Mouse (Mus musculus) hindbrain, embryonic 12.5 days (tissue): ENCODE results near the gene Tnrc18. TPM values are rescaled to one million over a fixed set of nuclear protein-coding genes. Genes with fewer than 3 reads are reported as not detected.

ENCODE experiments used
- ATAC-seq: fragments of 200-750 bp; cut with Nextera tagmentation; 2 replicates; pipeline ENCODE4 v1.8.0; 2017; ENCODE audit warnings: moderate TSS enrichment; ENCODE audit not compliant: low FRiP score
- H3K27ac ChIP-seq: fragments of 300-500 bp; sonication (generic); 2 replicates; pipeline ENCODE4 v1.5.1; 2016; ENCODE audit warnings: mild to moderate bottlenecking
- H3K27me3 ChIP-seq: fragments of 300-500 bp; sonication (generic); 2 replicates; pipeline ENCODE4 v1.6.1; 2016; ENCODE audit warnings: mild to moderate bottlenecking
- H3K36me3 ChIP-seq: fragments of 300-500 bp; sonication (generic); 2 replicates; pipeline ENCODE4 v1.6.1; 2016; ENCODE audit warnings: mild to moderate bottlenecking
- H3K4me1 ChIP-seq: fragments of 300-500 bp; sonication (generic); 2 replicates; pipeline ENCODE4 v1.6.1; 2016
- H3K4me2 ChIP-seq: fragments of 300-500 bp; sonication (generic); replicated peaks from 2 replicates; pipeline ENCODE4 v1.6.1; 2016; ENCODE audit warnings: mild to moderate bottlenecking
- H3K4me3 ChIP-seq: fragments of 300-500 bp; sonication (generic); 2 replicates; pipeline ENCODE4 v1.5.1; 2016; ENCODE audit warnings: mild to moderate bottlenecking
- H3K9ac ChIP-seq: fragments of 300-500 bp; sonication (generic); 2 replicates; pipeline ENCODE4 v1.6.1; 2016; ENCODE audit warnings: mild to moderate bottlenecking, moderate library complexity
- H3K9me3 ChIP-seq: fragments of 300-500 bp; sonication (generic); replicated peaks from 2 replicates; pipeline ENCODE4 v1.6.1; 2016; ENCODE audit warnings: mild to moderate bottlenecking
- WGBS: fragments of 180-500 bp; shearing (Covaris S2); methylation state at CpG from one replicate; pipeline ENCODE4 v1.1.7; 2016; 5-methylcytosine and 5-hydroxymethylcytosine counted together
- polyA plus RNA-seq: library from polyadenylated mRNA; unstranded; fragments of >200 nt; fragmentation: Nextera tagmentation; extraction: Ambion mirVana; gene quantifications from 2 replicates; pipeline ENCODE4 v1.2.1, GENCODE M21; 2016

The Tnrc18 gene
- polyA plus RNA-seq, 1 experiment from 2014 or later = 72.8 TPM

- 75% methylated on average over 21 of the region's 21 CpGs for WGBS
- Histone ChIP-seq H3K9me3 (no peaks in the 10 kb centered on the region), H3K27ac (peak overlapping the region; percentile 77), H3K36me3 (peaks cover 99% of the 10 kb centered on the region), H3K27me3 (no peaks in the 10 kb centered on the region), H3K4me2 (no peak overlapping the region), H3K4me3 (no peak overlapping the region), H3K4me1 (peaks cover 8% of the 10 kb centered on the region; the same call in 1 of the 2 replicates), H3K9ac (no peak overlapping the region)
- ATAC-seq = 0 out of 2 replicates have a peak, but pooled peaks have one; percentile 17
Measured at GRCm38 (mm10) chr5:142762082-142762807, 55.2 kb downstream of the Tnrc18 start.

DNA sequence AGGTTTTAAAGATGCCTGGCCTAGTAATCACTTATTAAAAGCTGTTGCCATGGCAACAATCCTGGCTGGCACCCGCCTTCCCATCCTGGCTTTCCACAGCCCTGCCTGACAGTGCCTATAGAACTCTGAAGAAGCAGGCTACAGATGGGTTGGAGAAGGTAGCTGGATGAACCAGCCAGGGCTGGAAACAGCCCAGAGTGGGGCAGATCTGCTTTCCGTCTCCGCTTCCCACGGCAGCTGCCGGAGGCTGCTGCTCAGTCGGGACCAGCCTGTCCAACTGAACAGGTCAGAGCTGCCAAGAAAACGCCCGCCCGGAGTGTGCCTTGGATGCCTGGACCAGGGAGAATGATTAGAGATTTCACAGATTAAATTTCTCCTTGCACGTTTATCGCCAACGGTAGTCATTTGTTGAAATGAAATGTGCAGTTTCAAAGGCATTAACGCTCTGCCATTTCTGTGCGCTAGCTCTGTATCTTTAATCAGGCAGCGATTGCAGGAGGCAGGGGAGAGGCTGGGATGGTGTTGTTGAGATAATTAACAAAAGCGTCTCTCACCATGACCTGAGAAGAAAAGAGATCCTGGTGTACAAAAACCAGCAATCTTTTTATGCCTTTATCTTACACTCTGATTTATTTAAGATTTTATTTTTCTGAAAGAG lies 56.0 kb downstream of the Tnrc18 start:
- no peak overlapping the region for H3K9ac ChIP-seq
- WGBS = 77% methylated on average over 16 of the region's 16 CpGs
- ATAC-seq = 0 out of 2 replicates have a peak, but pooled peaks have one; percentile 32
- peaks cover 99% of the 10 kb centered on the region for H3K36me3 ChIP-seq
- H3K9me3 ChIP-seq = no peaks in the 10 kb centered on the region
- H3K27ac ChIP-seq = peak overlapping the region; percentile 77
- H3K4me2 ChIP-seq = no peak overlapping the region
- H3K4me3 ChIP-seq = no peak overlapping the region
- H3K4me1 ChIP-seq = peaks cover 8% of the 10 kb centered on the region; the same call in 1 of the 2 replicates
- no peaks in the 10 kb centered on the region for H3K27me3 ChIP-seq

DNA sequence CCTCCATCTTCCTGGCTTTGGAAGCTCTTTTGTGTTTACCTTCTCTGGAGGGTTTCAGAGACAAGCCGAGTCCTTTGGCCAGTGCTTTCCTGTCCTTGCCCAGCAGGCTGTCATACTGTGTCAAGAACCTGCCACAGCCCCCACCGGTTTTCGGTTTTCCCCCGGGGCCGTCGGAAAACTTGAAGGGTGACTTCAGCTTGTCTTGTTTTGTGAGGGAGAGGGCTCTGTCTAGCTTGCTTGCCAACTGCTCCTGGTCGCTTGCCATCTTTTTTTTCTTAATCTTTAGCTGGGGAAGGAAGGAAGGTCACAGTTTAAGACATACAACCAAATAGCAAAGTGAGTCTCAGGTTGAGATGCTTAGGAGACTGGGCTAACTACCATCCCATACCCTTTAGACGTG lies 57.7 kb downstream of the Tnrc18 start:
- Histone ChIP-seq H3K4me3 (no peak overlapping the region), H3K27ac (no peak overlapping the region), H3K27me3 (no peaks in the 10 kb centered on the region), H3K4me2 (no peak overlapping the region), H3K4me1 (peaks cover 8% of the 10 kb centered on the region; the same call in 1 of the 2 replicates), H3K9ac (no peak overlapping the region), H3K36me3 (peaks cover 99% of the 10 kb centered on the region), H3K9me3 (no peaks in the 10 kb centered on the region)
- ATAC-seq = no peak
- WGBS = 94% methylated on average over 8 of the region's 8 CpGs

DNA sequence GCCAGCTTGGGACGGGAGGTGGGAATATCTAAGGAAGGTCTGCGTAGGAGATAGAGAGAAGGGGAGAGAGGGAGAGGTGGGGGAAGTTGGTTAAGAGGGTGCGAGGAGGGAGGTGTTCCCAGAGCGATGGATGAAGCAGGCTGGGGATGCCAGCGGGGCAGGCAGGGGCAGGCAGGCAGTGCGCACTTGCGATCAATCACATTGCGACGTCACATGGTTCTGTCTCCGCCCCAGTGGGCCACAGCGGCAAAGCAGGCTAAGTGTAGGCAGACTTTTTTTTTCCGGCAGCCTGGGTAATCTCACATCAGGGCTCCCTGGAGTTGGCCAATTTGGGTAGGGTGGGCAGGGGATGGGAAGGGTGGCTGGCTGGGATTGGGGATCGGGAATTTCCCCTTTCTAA lies 65.2 kb downstream of the Tnrc18 start:
- no peak overlapping the region for H3K4me2 ChIP-seq
- H3K36me3 ChIP-seq = peaks cover 95% of the 10 kb centered on the region
- H3K4me3 ChIP-seq = no peak overlapping the region
- no peak overlapping the region; the same call in 1 of the 2 replicates for H3K27ac ChIP-seq
- H3K4me1 ChIP-seq = 0 out of 2 replicates have a peak, but pooled peaks cover 5% of the 10 kb centered on the region
- 0 out of 2 replicates have a peak, but pooled peaks have one; percentile 21 for ATAC-seq
- no peak overlapping the region for H3K9ac ChIP-seq
- H3K27me3 ChIP-seq = no peaks in the 10 kb centered on the region
- WGBS = 48% methylated on average over 13 of the region's 13 CpGs
- no peaks in the 10 kb centered on the region for H3K9me3 ChIP-seq

DNA sequence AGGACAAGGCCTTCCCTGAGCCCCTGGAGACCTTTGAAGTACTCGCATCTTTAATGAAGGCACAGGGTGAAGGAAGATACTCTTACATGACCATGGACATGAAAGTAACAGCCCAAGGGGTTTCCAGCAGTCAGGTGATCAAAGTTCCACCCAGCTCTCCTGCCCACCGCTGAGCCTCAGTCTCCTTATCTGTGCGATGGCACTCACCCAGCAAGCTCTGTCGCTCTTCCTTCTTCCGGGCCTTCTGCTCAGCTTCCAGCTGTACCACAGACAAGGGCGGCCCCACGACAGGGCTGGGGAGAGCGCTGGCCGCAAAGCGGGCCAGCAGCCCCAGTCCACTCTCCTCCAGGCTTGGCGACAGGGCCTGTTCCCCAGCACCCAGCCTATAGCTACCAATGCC lies 67.3 kb downstream of the Tnrc18 start:
- Histone ChIP-seq H3K4me1 (0 out of 2 replicates have a peak, but pooled peaks cover 5% of the 10 kb centered on the region), H3K27me3 (no peaks in the 10 kb centered on the region), H3K4me2 (no peak overlapping the region), H3K9ac (no peak overlapping the region), H3K27ac (no peak overlapping the region), H3K36me3 (peaks cover 88% of the 10 kb centered on the region), H3K4me3 (no peak overlapping the region), H3K9me3 (no peaks in the 10 kb centered on the region)
- 89% methylated on average over 11 of the region's 11 CpGs for WGBS
- ATAC-seq = no peak

- Histone ChIP-seq H3K4me1 (0 out of 2 replicates have a peak, but pooled peaks cover 2% of the 10 kb centered on the region), H3K4me3 (no peak overlapping the region), H3K27me3 (no peaks in the 10 kb centered on the region), H3K4me2 (no peak overlapping the region), H3K27ac (no peak overlapping the region), H3K9ac (no peak overlapping the region), H3K9me3 (no peaks in the 10 kb centered on the region), H3K36me3 (peaks cover 89% of the 10 kb centered on the region)
- WGBS = 76% methylated on average over 12 of the region's 12 CpGs
- ATAC-seq = no peak
Measured at GRCm38 (mm10) chr5:142747026-142747629, 70.3 kb downstream of the Tnrc18 start.

GRCm38 (mm10) chr5:142739941-142740340 lies 77.5 kb downstream of the Tnrc18 start:
- H3K27me3 ChIP-seq = no peaks in the 10 kb centered on the region
- H3K9me3 ChIP-seq = no peaks in the 10 kb centered on the region
- no peak overlapping the region for H3K4me2 ChIP-seq
- no peak overlapping the region for H3K27ac ChIP-seq
- no peak for ATAC-seq
- H3K9ac ChIP-seq = 0 out of 2 replicates have a peak overlapping the region, but pooled peaks have one; percentile 6
- WGBS = 83% methylated on average over 8 of the region's 8 CpGs
- H3K4me1 ChIP-seq = no peaks in the 10 kb centered on the region
- H3K4me3 ChIP-seq = no peak overlapping the region
- peaks cover 97% of the 10 kb centered on the region for H3K36me3 ChIP-seq

DNA sequence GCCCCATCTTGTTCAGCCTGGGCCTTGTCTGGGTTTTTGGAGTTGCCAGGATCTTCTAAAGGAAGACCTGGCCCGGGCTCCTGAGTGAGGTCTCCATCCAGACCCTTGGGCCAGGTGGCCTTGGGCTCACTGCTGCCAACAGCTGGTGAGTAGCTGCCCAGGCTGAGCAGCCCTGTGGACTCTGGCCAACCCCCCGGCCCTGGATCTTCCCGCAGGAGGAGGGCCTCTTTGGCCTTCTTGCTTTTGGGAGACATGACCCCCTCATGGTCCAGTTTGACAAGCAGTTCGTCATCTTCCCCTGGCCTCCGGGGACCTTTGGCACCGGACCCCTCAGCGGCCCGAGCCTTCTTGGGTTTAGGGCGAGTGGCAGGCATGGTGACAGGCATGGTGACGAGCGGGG lies 85.5 kb downstream of the Tnrc18 start:
- Histone ChIP-seq H3K27ac (no peak overlapping the region), H3K9ac (no peak overlapping the region), H3K36me3 (peaks cover 97% of the 10 kb centered on the region), H3K27me3 (no peaks in the 10 kb centered on the region), H3K9me3 (no peaks in the 10 kb centered on the region), H3K4me2 (no peak overlapping the region), H3K4me1 (no peaks in the 10 kb centered on the region), H3K4me3 (no peak overlapping the region)
- ATAC-seq = no peak
- 88% methylated on average over 11 of the region's 11 CpGs for WGBS

DNA sequence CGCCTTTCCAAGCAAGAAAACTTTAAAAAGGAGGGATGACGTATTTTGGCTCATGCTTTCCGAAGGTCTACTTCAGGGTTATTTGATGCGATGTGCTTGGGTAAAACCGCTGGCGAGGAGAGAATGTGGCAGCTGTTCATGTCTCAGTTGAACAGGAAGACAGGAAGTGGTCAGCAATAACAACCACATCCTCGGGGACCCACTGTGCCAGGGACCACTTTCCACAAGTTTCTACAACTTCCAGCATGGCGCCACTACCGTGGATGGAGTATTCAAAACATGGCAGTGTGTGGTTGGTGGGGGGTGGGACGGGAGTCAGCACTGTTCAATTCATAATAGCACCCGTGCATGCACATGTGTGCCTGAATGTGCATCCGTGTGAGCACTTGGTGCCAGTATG lies 87.2 kb downstream of the Tnrc18 start:
- Histone ChIP-seq H3K4me3 (no peak overlapping the region), H3K9ac (no peak overlapping the region), H3K9me3 (no peaks in the 10 kb centered on the region), H3K27me3 (no peaks in the 10 kb centered on the region), H3K36me3 (peaks cover 97% of the 10 kb centered on the region), H3K4me1 (no peaks in the 10 kb centered on the region), H3K27ac (no peak overlapping the region), H3K4me2 (no peak overlapping the region)
- 96% methylated on average over 12 of the region's 12 CpGs for WGBS
- no peak for ATAC-seq

DNA sequence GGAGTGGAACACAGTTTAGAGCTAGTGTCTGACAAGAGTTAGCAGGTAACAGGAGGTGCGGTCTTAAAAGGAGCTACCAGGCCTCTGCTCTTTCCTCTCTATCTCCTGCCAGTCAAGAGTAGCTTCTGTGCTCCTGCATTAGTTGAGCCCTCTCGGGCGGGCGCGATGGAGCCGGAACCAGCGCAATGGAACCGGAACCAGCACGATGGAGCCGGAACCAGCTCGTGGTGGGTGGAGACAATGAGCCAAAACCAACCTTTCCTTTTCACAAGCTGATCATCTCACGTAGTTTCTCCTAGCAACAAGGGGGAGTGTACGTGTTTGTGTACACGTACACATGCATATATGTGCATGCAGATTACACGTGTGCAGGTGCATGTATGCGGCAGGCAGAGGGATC lies 89.2 kb downstream of the Tnrc18 start:
- H3K36me3 ChIP-seq = peaks cover 83% of the 10 kb centered on the region
- H3K4me2 ChIP-seq = no peak overlapping the region
- no peak overlapping the region for H3K4me3 ChIP-seq
- no peaks in the 10 kb centered on the region for H3K27me3 ChIP-seq
- WGBS = 96% methylated on average over 16 of the region's 16 CpGs
- no peak overlapping the region for H3K9ac ChIP-seq
- ATAC-seq = no peak
- H3K4me1 ChIP-seq = peaks cover 2% of the 10 kb centered on the region; the same call in 1 of the 2 replicates
- no peak overlapping the region for H3K27ac ChIP-seq
- H3K9me3 ChIP-seq = no peaks in the 10 kb centered on the region

GRCm38 (mm10) chr5:142726748-142727147 lies 90.7 kb downstream of the Tnrc18 start:
- Histone ChIP-seq H3K4me2 (no peak overlapping the region), H3K4me1 (peaks cover 2% of the 10 kb centered on the region; the same call in 1 of the 2 replicates), H3K36me3 (peaks cover 74% of the 10 kb centered on the region), H3K9me3 (no peaks in the 10 kb centered on the region), H3K27ac (no peak overlapping the region), H3K9ac (no peak overlapping the region), H3K27me3 (no peaks in the 10 kb centered on the region), H3K4me3 (no peak overlapping the region)
- no peak for ATAC-seq
- 76% methylated on average over 6 of the region's 6 CpGs for WGBS

DNA sequence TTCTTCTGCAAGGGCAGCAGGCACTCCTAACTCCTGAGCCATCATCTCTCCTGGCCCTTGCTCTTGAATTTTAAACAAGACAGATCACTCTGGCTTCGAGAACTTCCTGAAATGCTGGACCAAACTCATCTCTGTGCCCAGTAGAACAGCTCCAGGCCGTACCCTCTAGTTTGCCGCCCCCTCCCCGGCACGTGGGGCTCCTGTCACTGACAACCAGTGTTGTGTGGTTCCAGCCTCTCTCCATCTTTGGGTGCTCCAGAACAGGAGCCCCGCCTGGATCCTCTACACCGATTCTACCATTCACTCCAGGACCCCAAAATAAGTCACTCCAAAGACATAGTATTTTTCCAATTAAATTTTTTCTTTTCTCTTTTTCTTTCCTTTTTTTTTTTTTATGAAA lies 93.2 kb downstream of the Tnrc18 start:
- 93% methylated on average over 7 of the region's 7 CpGs for WGBS
- Histone ChIP-seq H3K36me3 (peaks cover 68% of the 10 kb centered on the region), H3K4me3 (no peak overlapping the region), H3K4me2 (no peak overlapping the region), H3K9me3 (no peaks in the 10 kb centered on the region), H3K27ac (peak overlapping the region; percentile 8; the same call in 1 of the 2 replicates), H3K4me1 (peaks cover 2% of the 10 kb centered on the region; the same call in 1 of the 2 replicates), H3K9ac (no peak overlapping the region), H3K27me3 (no peaks in the 10 kb centered on the region)
- no peak for ATAC-seq
